Mouse (Mus musculus) MEL (cell line): ENCODE data around the gene Mrpl2.
A peak's percentile ranks its signal among the peaks of the same experiment; 100 is the strongest.

Source experiments
- BHLHE40 ChIP-seq: IDR thresholded peaks from 2 replicates; pipeline ENCODE4 v1.6.1; 2012; ENCODE audit warnings: low read depth, mild to moderate bottlenecking, inconsistent platforms, low read length, improper control_type of control experiment, borderline replicate concordance
- CHD2 ChIP-seq: IDR thresholded peaks from 2 replicates; pipeline ENCODE4 v1.6.1; 2011; ENCODE audit warnings: low read length, improper control_type of control experiment
- CTCF ChIP-seq, 3 experiments: IDR thresholded peaks in 2 of 3; conservative IDR thresholded peaks in 1 of 3; 2 replicates each; pipeline ENCODE4 v1.5.1; 2011 to 2012; ENCODE audit warnings: low read length in 3 of 3, low read depth in 2 of 3, mild to moderate bottlenecking in 2 of 3, improper control_type of control experiment in 1 of 3, inconsistent platforms in 1 of 3, mixed read lengths in 1 of 3, moderate library complexity in 1 of 3; ENCODE audit not compliant: control insufficient read depth in 1 of 3, insufficient read depth in 1 of 3, poor library complexity in 1 of 3, severe bottlenecking in 1 of 3
- EP300 ChIP-seq, 2 experiments: IDR thresholded peaks; 2 replicates each; pipeline ENCODE4 v1.6.1; 2011; ENCODE audit warnings: improper control_type of control experiment in 2 of 2, low read length in 2 of 2, low read depth in 1 of 2, mild to moderate bottlenecking in 1 of 2
- GATA1 ChIP-seq: IDR thresholded peaks from 2 replicates; pipeline ENCODE4 v1.6.1; 2011; ENCODE audit warnings: low read depth, low read length, improper control_type of control experiment
- MAFK ChIP-seq: IDR thresholded peaks from 2 replicates; pipeline ENCODE4 v1.6.1; 2011; ENCODE audit warnings: low read depth, mild to moderate bottlenecking, low read length, improper control_type of control experiment, borderline replicate concordance
- MEF2A ChIP-seq: IDR thresholded peaks from 2 replicates; pipeline ENCODE4 v1.6.1; 2014; ENCODE audit warnings: low read depth, mild to moderate bottlenecking, inconsistent platforms, low read length, improper control_type of control experiment; ENCODE audit not compliant: poor library complexity, insufficient replicate concordance, severe bottlenecking; ENCODE audit errors: extremely low read depth
- NELFE ChIP-seq: IDR thresholded peaks from 2 replicates; pipeline ENCODE4 v1.6.1; 2011; ENCODE audit warnings: low read depth, low read length, improper control_type of control experiment
- POLR2A ChIP-seq, 2 experiments: IDR thresholded peaks; 2 replicates each; pipeline ENCODE4 v1.6.1; 2011 to 2012; ENCODE audit warnings: low read length in 2 of 2, mild to moderate bottlenecking in 2 of 2, control low read depth in 1 of 2, improper control_type of control experiment in 1 of 2, low read depth in 1 of 2, moderate library complexity in 1 of 2; ENCODE audit not compliant: control insufficient read depth in 1 of 2, insufficient read depth in 1 of 2, poor library complexity in 1 of 2
- TBP ChIP-seq: IDR thresholded peaks from 2 replicates; pipeline ENCODE4 v1.8.0; 2011; ENCODE audit warnings: low read depth, low read length, improper control_type of control experiment
- TCF12 ChIP-seq: IDR thresholded peaks from 2 replicates; pipeline ENCODE4 v1.6.1; 2014; ENCODE audit warnings: low read depth, mild to moderate bottlenecking, inconsistent platforms, low read length, improper control_type of control experiment, moderate library complexity
- USF1 ChIP-seq: IDR thresholded peaks from 2 replicates; pipeline ENCODE4 v1.6.1; 2014; ENCODE audit warnings: low read depth, mild to moderate bottlenecking, inconsistent platforms, low read length, improper control_type of control experiment, moderate library complexity
- ZC3H11A ChIP-seq: IDR thresholded peaks from 2 replicates; pipeline ENCODE4 v1.6.1; 2012; ENCODE audit warnings: low read depth, mild to moderate bottlenecking, inconsistent platforms, low read length, improper control_type of control experiment

DNA sequence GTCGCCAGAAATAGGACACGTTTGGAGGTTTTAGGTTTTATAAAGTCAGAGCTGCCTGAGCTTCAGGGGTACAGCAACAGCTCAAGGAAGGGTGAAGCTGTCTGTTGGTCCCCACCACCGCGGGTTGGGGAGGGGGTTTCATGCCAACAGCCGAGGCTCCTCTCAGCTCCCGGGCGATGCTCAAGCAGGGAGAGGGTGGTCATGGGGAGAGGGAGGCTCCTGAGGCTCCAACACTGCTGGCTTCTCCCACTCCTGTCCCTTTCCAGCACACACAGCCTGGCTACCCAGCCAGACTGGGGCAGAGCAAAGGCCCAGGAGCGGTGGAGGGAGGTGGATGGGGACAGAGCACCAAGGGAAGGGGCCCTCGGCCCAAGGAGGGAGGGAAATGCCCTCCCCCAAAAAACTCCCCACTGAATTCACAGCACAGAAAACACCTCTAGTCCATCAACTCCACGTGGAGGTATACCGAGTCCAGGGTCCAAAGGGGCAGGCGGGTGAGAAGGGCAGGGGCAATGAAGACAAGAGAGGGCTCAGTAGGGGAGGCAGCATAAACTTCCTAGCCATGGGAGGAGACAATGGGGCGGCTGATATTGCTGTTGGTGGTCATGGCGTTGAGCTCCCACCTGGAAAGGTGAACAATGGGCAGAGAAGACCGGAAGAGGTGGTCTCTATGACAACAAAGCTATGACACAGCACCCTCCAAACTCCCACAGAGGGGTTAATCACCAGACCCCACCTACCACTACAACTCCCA is 28.7 kb downstream of the Mrpl2 start:
- no peak for TF ChIP-seq CTCF (IDR thresholded peaks at IDR 0.05 in 2 of 3, conservative IDR thresholded peaks at IDR 0.05 in 1 of 3; ENCODE audit: control insufficient read depth in 1 of 3, insufficient read depth in 1 of 3, low read depth in 2 of 3, low read length in 3 of 3, poor library complexity in 1 of 3, severe bottlenecking in 1 of 3)
- no peak for TF ChIP-seq EP300 (IDR thresholded peaks at IDR 0.05; ENCODE audit: low read depth in 1 of 2, low read length in 2 of 2)
- 0 out of 2 replicates have a peak, but pooled peaks have one; percentile 1 for TF ChIP-seq USF1
- TF ChIP-seq ZC3H11A, result no peak
- TF ChIP-seq BHLHE40, result no peak
- TF ChIP-seq MEF2A, result peak; percentile 36; the same call in 1 of the 2 replicates
- no peak for TF ChIP-seq GATA1
- no peak for TF ChIP-seq MAFK
- TF ChIP-seq POLR2A (IDR thresholded peaks at IDR 0.05; ENCODE audit: control insufficient read depth in 1 of 2, insufficient read depth in 1 of 2, low read depth in 1 of 2, low read length in 2 of 2, poor library complexity in 1 of 2), result no peak
- no peak for TF ChIP-seq CHD2
- TF ChIP-seq TBP, result no peak
- no peak for TF ChIP-seq TCF12
- TF ChIP-seq NELFE, result no peak
